Mouse (Mus musculus) CH12.LX (cell line): ENCODE measurements around the gene Rec114.

Source experiments
- CTCF ChIP-seq, 2 experiments: IDR thresholded peaks in 1 of 2; conservative IDR thresholded peaks in 1 of 2; 2 replicates each; pipeline ENCODE4 v1.5.1; 2011 to 2012; ENCODE audit warnings: low read depth in 2 of 2, low read length in 2 of 2, improper control_type of control experiment in 1 of 2, inconsistent platforms in 1 of 2, mild to moderate bottlenecking in 1 of 2, moderate library complexity in 1 of 2
- USF1 ChIP-seq: IDR thresholded peaks from 2 replicates; pipeline ENCODE4 v1.6.1; 2014; ENCODE audit warnings: low read depth, mild to moderate bottlenecking, inconsistent platforms, low read length, improper control_type of control experiment

- no peak for TF ChIP-seq USF1
- TF ChIP-seq CTCF (conservative IDR thresholded peaks at IDR 0.05 in 1 of 2, IDR thresholded peaks at IDR 0.05 in 1 of 2; ENCODE audit: low read depth in 2 of 2, low read length in 2 of 2), result no peak
These were observed 62.4 kb downstream of the Rec114 start for GRCm38 (mm10) chr9:58681411-58681810.
